Mouse (Mus musculus): Measurements from ENCODE around the gene Adad2. TPM values are rescaled to one million over a fixed set of nuclear protein-coding genes. Genes with fewer than 3 reads are reported as not detected.

Adad2 gene
- polyA plus RNA-seq, 1 experiment from 2014 or later: 0.27 TPM

- DNase-seq (ENCODE audit: low spot score, missing footprints): no peak
- H3K4me1 ChIP-seq (ENCODE audit: control insufficient read depth, insufficient read depth, low read length): no peaks in the 10 kb centered on the region; the same call in 1 of the 2 replicates
- H3K27ac ChIP-seq (ENCODE audit: low read depth, low read length): no peak overlapping the region
- H3K4me2 ChIP-seq: no peak overlapping the region
- H3K27me3 ChIP-seq (ENCODE audit: control insufficient read depth, insufficient read depth, low read length): no peaks in the 10 kb centered on the region
- 86% methylated on average over 5 of the region's 5 CpGs for WGBS
- H3K9ac ChIP-seq (ENCODE audit: low read length): no peak overlapping the region
- no peaks in the 10 kb centered on the region for H3K36me3 ChIP-seq (ENCODE audit: control insufficient read depth, insufficient read depth, low read length)
- H3K9me3 ChIP-seq (ENCODE audit: control insufficient read depth, low read length): no peaks in the 10 kb centered on the region
- no peak overlapping the region for H3K4me3 ChIP-seq (ENCODE audit: low read depth, low read length)
- no peak for ATAC-seq (ENCODE audit: low FRiP score)
Observed at GRCm38 (mm10) chr8:119641058-119641457, 28.5 kb downstream of the Adad2 start.

GRCm38 (mm10) chr8:119642960-119643359, 30.4 kb downstream of the Adad2 start:
- no peaks in the 10 kb centered on the region for H3K4me1 ChIP-seq (ENCODE audit: control insufficient read depth, insufficient read depth, low read length)
- no peak for DNase-seq (ENCODE audit: low spot score, missing footprints)
- WGBS: 96% methylated on average over 1 of the region's 1 CpGs
- no peak overlapping the region for H3K9ac ChIP-seq (ENCODE audit: low read length)
- H3K9me3 ChIP-seq (ENCODE audit: control insufficient read depth, low read length): no peaks in the 10 kb centered on the region
- H3K4me3 ChIP-seq (ENCODE audit: low read depth, low read length): no peak overlapping the region
- no peaks in the 10 kb centered on the region for H3K27me3 ChIP-seq (ENCODE audit: control insufficient read depth, insufficient read depth, low read length)
- H3K27ac ChIP-seq (ENCODE audit: low read depth, low read length): no peak overlapping the region
- no peak overlapping the region for H3K4me2 ChIP-seq
- ATAC-seq (ENCODE audit: low FRiP score): no peak
- no peaks in the 10 kb centered on the region for H3K36me3 ChIP-seq (ENCODE audit: control insufficient read depth, insufficient read depth, low read length)

GRCm38 (mm10) chr8:119644429-119644960, 31.9 kb downstream of the Adad2 start:
- 89% methylated on average over 17 of the region's 17 CpGs for WGBS
- Histone ChIP-seq H3K4me3 (ENCODE audit: low read depth, low read length) (no peak overlapping the region), H3K36me3 (ENCODE audit: control insufficient read depth, insufficient read depth, low read length) (no peaks in the 10 kb centered on the region), H3K27me3 (ENCODE audit: control insufficient read depth, insufficient read depth, low read length) (no peaks in the 10 kb centered on the region), H3K4me2 (no peak overlapping the region), H3K9me3 (ENCODE audit: control insufficient read depth, low read length) (no peaks in the 10 kb centered on the region), H3K27ac (ENCODE audit: low read depth, low read length) (no peak overlapping the region), H3K4me1 (ENCODE audit: control insufficient read depth, insufficient read depth, low read length) (no peaks in the 10 kb centered on the region), H3K9ac (ENCODE audit: low read length) (no peak overlapping the region)
- DNase-seq (ENCODE audit: low spot score, missing footprints): no peak
- no peak for ATAC-seq (ENCODE audit: low FRiP score)

- H3K27ac ChIP-seq (ENCODE audit: low read depth, low read length): no peak overlapping the region
- H3K4me3 ChIP-seq (ENCODE audit: low read depth, low read length): no peak overlapping the region
- no peak for ATAC-seq (ENCODE audit: low FRiP score)
- no peaks in the 10 kb centered on the region for H3K9me3 ChIP-seq (ENCODE audit: control insufficient read depth, low read length)
- H3K9ac ChIP-seq (ENCODE audit: low read length): no peak overlapping the region
- no peaks in the 10 kb centered on the region for H3K36me3 ChIP-seq (ENCODE audit: control insufficient read depth, insufficient read depth, low read length)
- H3K27me3 ChIP-seq (ENCODE audit: control insufficient read depth, insufficient read depth, low read length): no peaks in the 10 kb centered on the region
- H3K4me1 ChIP-seq (ENCODE audit: control insufficient read depth, insufficient read depth, low read length): no peaks in the 10 kb centered on the region
- no peak overlapping the region for H3K4me2 ChIP-seq
- DNase-seq (ENCODE audit: low spot score, missing footprints): no peak
- WGBS: 67% methylated on average over 18 of the region's 18 CpGs
Observed at GRCm38 (mm10) chr8:119644981-119645597, 32.5 kb downstream of the Adad2 start.

- ATAC-seq (ENCODE audit: low FRiP score): no peak
- Histone ChIP-seq H3K4me1 (ENCODE audit: control insufficient read depth, insufficient read depth, low read length) (no peaks in the 10 kb centered on the region), H3K9me3 (ENCODE audit: control insufficient read depth, low read length) (no peaks in the 10 kb centered on the region), H3K27me3 (ENCODE audit: control insufficient read depth, insufficient read depth, low read length) (no peaks in the 10 kb centered on the region), H3K27ac (ENCODE audit: low read depth, low read length) (no peak overlapping the region), H3K9ac (ENCODE audit: low read length) (no peak overlapping the region), H3K4me3 (ENCODE audit: low read depth, low read length) (no peak overlapping the region), H3K4me2 (no peak overlapping the region), H3K36me3 (ENCODE audit: control insufficient read depth, insufficient read depth, low read length) (no peaks in the 10 kb centered on the region)
- 78% methylated on average over 3 of the region's 3 CpGs for WGBS
- no peak for DNase-seq (ENCODE audit: low spot score, missing footprints)
Observed at GRCm38 (mm10) chr8:119646197-119646596, 33.6 kb downstream of the Adad2 start.

GRCm38 (mm10) chr8:119646846-119647245, 34.3 kb downstream of the Adad2 start:
- DNase-seq (ENCODE audit: low spot score, missing footprints) (no peak), ATAC-seq (ENCODE audit: low FRiP score) (no peak)
- H3K4me2 ChIP-seq: no peak overlapping the region
- no peak overlapping the region for H3K9ac ChIP-seq (ENCODE audit: low read length)
- no peak overlapping the region for H3K4me3 ChIP-seq (ENCODE audit: low read depth, low read length)
- no peaks in the 10 kb centered on the region for H3K9me3 ChIP-seq (ENCODE audit: control insufficient read depth, low read length)
- no peak overlapping the region for H3K27ac ChIP-seq (ENCODE audit: low read depth, low read length)
- no peaks in the 10 kb centered on the region for H3K4me1 ChIP-seq (ENCODE audit: control insufficient read depth, insufficient read depth, low read length)
- 87% methylated on average over 7 of the region's 7 CpGs for WGBS
- no peaks in the 10 kb centered on the region for H3K27me3 ChIP-seq (ENCODE audit: control insufficient read depth, insufficient read depth, low read length)
- H3K36me3 ChIP-seq (ENCODE audit: control insufficient read depth, insufficient read depth, low read length): no peaks in the 10 kb centered on the region

GRCm38 (mm10) chr8:119651324-119651723, 38.8 kb downstream of the Adad2 start:
- H3K36me3 ChIP-seq (ENCODE audit: control insufficient read depth, insufficient read depth, low read length): no peaks in the 10 kb centered on the region
- no peak overlapping the region for H3K4me2 ChIP-seq
- H3K27ac ChIP-seq (ENCODE audit: low read depth, low read length): no peak overlapping the region
- H3K27me3 ChIP-seq (ENCODE audit: control insufficient read depth, insufficient read depth, low read length): no peaks in the 10 kb centered on the region
- DNase-seq (ENCODE audit: low spot score, missing footprints) (no peak), ATAC-seq (ENCODE audit: low FRiP score) (no peak)
- H3K4me1 ChIP-seq (ENCODE audit: control insufficient read depth, insufficient read depth, low read length): no peaks in the 10 kb centered on the region; the same call in 1 of the 2 replicates
- no peak overlapping the region for H3K4me3 ChIP-seq (ENCODE audit: low read depth, low read length)
- no peaks in the 10 kb centered on the region for H3K9me3 ChIP-seq (ENCODE audit: control insufficient read depth, low read length)
- 54% methylated on average over 2 of the region's 2 CpGs for WGBS
- H3K9ac ChIP-seq (ENCODE audit: low read length): no peak overlapping the region

GRCm38 (mm10) chr8:119656709-119657464, 44.3 kb downstream of the Adad2 start:
- H3K27ac ChIP-seq (ENCODE audit: low read depth, low read length): no peak overlapping the region
- DNase-seq (ENCODE audit: low spot score, missing footprints): no peak

GRCm38 (mm10) chr8:119661081-119661480, 48.5 kb downstream of the Adad2 start:
- H3K27me3 ChIP-seq (ENCODE audit: control insufficient read depth, insufficient read depth, low read length): no peaks in the 10 kb centered on the region; the same call in 1 of the 2 replicates
- H3K36me3 ChIP-seq (ENCODE audit: control insufficient read depth, insufficient read depth, low read length): no peaks in the 10 kb centered on the region
- H3K4me2 ChIP-seq: no peak overlapping the region
- ATAC-seq (ENCODE audit: low FRiP score) (peak; percentile 77), DNase-seq (ENCODE audit: low spot score, missing footprints) (peak; percentile 88)
- no peak overlapping the region for H3K4me3 ChIP-seq (ENCODE audit: low read depth, low read length)
- H3K27ac ChIP-seq (ENCODE audit: low read depth, low read length): no peak overlapping the region; the same call in 1 of the 2 replicates
- H3K4me1 ChIP-seq (ENCODE audit: control insufficient read depth, insufficient read depth, low read length): peaks cover 22% of the 10 kb centered on the region
- H3K9ac ChIP-seq (ENCODE audit: low read length): peak overlapping the region; percentile 44; the same call in 1 of the 2 replicates
- no peaks in the 10 kb centered on the region for H3K9me3 ChIP-seq (ENCODE audit: control insufficient read depth, low read length)
- WGBS: 0% methylated on average over 9 of the region's 9 CpGs

More at GRCm38 (mm10) chr8:119656709-119657464, 44.3 kb downstream of the Adad2 start:
- Histone ChIP-seq H3K36me3 (ENCODE audit: control insufficient read depth, insufficient read depth, low read length) (no peaks in the 10 kb centered on the region), H3K9ac (ENCODE audit: low read length) (no peak overlapping the region), H3K4me2 (no peak overlapping the region), H3K4me1 (ENCODE audit: control insufficient read depth, insufficient read depth, low read length) (peaks cover 12% of the 10 kb centered on the region), H3K9me3 (ENCODE audit: control insufficient read depth, low read length) (no peaks in the 10 kb centered on the region), H3K27me3 (ENCODE audit: control insufficient read depth, insufficient read depth, low read length) (no peaks in the 10 kb centered on the region), H3K4me3 (ENCODE audit: low read depth, low read length) (no peak overlapping the region)
- 64% methylated on average over 5 of the region's 5 CpGs for WGBS
- ATAC-seq (ENCODE audit: low FRiP score): no peak
